Mouse (Mus musculus): ENCODE results near the gene Slc3a1.

The Slc3a1 gene

DNA sequence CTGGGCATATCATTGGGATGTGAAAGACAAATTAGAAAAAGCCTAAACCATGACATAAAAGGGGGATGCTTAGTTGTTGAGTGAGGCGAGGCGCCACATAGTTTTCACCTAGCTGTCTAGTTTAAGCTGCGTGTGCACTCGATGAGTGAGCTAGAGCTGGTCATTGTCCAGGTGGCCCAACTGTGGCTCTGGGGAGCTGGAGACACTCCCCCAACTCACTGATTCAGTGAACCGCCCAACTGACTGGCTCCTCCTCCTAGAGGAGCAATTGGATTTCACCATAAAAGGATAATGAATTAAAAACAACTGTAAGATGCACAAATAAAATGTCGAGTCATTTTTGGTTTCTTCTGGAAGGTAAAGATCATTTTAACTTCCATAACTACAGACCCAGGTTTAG, 60.8 kb downstream of the Slc3a1 start:
- DNase-seq (ENCODE audit: low spot score in 2 of 2): no peak

DNA sequence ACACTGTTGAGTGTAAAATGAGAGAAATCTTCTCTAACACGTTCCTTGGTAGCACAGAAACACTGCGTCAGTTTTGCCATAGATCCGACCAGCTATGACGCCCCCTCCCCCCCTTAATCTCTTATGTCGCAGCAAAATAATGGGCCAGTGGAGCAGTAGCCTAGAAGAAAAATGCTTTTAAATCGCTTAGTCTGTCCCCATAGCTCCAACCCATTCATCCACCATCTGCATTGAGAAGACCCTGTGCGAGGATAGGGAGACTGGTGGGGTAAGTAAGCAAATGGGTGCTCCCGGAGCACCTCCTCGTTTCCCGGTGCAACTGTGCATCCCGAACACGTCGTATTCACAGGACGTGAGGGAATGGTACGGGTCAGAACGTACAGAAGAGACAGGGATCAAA, 61.4 kb downstream of the Slc3a1 start:
- DNase-seq (ENCODE audit: low spot score in 2 of 2): no peak

DNA sequence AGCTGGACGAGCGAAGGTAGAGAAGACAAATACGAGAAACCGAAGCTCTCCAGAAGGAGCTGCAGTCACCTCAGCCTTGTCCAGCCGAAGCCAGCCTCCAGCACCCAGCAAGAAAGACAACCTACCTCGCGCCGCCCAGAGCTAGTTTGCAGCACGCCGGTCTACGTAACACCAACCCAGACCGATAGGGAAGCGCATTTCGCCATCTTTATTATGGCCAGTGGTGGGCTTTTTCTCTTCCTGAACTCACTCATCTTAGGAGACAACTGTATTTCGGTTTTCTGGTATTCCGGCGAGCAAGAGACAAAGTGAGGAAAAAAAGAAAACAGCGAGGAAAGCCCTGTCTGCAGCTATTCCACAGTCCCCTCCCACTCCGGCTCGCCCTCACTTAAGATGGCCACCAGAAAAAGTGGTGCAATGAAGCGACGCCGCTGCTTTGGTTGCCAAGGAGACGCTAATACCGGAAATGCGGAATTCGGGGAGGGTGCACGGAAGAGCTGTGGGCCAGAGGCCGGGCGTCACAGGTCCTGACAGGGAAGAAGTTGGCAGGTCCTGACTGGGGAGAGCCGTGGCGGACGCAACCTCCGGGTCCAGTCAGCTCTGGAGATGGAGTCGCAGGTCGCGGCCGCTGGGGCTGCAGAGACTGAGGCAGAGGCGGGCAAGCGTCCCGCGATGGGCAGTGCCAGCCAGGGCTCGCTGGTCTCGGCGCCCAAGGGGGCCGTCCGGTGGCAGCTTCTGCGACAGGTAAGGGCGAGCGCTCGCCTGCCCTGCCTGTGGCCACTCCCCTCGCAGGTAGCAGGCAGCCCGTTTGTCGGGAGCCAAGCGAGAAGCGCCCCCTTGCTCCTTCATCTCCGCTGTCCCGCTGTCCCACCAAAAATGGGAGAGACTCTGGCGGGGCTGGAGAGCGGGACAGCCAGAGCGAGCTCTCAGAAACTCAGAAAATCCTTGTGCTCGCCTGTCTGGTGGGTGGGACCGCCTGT, 62.2 kb downstream of the Slc3a1 start, which contains the start of the genes Prepl and Camkmt:
TSS of gene Prepl (minus strand) at position 122 of the 980 bp plus-strand sequence.
TSS of gene Camkmt (plus strand) at position 433 of the 980 bp plus-strand sequence.
- peak; percentile 91 to 95 for DNase-seq (ENCODE audit: low spot score in 2 of 2)

DNA sequence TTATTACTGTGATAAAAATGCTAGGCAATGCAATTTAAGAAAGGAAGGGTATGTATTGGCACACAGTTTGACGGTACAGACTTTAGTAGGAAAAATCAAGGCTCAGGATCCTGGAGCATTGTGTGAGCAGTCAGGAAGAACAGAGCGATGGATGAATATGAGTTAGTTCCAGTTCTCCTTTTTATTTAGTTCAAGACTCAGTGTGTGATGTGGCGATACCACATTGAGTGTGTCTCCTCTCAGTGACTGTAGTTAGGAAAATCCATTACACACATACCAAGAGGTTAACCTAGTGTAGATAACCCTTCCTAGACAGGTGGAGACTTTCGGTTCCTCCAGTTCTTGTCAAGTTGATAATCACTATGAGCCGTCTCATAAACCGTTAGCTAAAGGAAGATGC, 63.6 kb downstream of the Slc3a1 start:
- no peak for DNase-seq (ENCODE audit: low spot score in 2 of 2)

DNA sequence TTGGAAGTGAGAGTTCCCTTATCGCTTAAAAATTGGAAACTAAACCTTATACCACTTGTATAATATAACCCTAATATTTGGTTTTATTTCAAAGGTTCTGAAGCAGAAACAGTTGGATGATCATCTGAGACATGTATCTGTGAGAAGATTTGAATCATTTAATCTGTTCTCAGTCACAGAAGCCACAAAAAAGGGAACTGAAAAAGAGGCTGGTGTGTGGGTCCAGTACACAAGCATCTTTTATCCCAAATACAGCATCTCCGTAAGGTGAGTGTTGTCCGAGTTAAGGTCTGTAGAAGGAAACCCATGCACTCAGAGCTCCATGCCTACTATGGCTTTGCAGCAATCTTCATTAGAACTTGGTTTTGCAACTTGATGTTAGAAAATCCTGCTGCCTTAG, 68.2 kb downstream of the Slc3a1 start:
- no peak for DNase-seq (ENCODE audit: low spot score in 2 of 2)

DNA sequence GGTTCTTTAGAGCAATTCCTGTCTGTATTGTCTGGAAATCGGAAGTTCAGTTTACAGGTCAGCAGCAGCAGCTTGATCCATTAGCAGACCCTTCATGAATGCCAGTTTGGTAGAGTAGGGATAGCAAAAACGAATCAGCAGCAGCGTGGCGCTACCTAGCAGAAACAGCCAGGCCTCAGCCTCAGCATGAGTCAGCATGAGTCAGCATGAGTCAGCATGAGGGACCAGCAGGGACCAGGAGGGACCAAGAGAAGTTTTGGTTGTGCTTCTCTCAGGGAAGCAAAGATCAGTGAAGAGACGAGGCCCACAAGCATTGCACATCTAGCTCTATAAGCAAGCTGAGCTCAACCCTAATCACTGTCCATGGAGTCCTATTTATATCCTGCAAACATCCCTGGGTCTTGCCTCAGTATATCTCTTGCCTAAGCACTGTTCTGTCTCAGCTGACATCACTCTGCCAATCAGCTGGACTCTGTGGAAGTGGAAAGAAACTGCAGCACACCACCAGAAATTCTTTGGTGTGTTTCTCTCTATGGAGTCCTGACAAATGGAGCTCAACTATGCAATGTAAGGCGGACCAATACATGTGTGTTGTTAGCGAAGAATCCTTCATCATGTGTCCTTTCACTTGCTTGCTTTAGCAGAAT, 70.6 kb downstream of the Slc3a1 start:
- no peak for DNase-seq (ENCODE audit: low spot score in 2 of 2)

DNA sequence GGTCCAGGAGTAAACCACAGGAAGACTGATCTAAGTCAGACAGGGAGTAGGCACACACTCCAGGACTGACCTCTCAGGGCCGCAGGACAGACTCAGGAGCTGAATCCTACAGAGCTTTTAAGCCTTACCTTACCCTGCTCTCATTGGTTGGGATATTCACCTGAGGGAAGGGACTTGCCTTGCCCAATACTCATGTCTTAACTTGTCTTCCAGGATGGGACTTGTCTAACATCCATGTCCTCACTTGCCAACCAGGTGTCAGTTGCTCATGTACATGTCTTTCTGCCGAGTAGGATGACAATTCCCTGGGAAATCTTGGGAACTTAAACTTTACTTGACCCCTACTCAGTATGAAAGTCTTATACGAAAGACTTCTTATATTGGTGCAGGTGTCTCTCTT, 72.1 kb downstream of the Slc3a1 start:
- no peak for DNase-seq (ENCODE audit: low spot score in 2 of 2)

DNA sequence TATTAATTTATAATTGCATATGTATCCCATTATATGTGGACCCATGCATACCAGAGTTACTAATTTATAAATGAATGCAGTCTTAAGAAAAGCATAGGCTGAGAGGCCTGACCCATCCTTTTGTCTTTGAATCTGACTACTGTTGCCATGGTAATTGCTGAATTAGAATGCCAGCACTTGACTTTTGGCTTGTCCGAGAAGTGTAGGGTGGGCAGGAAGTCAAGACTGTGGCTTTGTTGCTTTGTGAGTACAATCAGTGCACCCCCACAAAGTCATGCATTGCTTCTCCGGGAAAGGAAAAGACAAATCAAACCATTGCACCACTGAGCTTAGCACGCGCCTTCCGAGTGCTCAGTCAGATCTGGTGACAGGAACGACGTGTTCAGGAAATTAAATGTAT, 73.6 kb downstream of the Slc3a1 start:
- DNase-seq (ENCODE audit: low spot score in 2 of 2): no peak

DNA sequence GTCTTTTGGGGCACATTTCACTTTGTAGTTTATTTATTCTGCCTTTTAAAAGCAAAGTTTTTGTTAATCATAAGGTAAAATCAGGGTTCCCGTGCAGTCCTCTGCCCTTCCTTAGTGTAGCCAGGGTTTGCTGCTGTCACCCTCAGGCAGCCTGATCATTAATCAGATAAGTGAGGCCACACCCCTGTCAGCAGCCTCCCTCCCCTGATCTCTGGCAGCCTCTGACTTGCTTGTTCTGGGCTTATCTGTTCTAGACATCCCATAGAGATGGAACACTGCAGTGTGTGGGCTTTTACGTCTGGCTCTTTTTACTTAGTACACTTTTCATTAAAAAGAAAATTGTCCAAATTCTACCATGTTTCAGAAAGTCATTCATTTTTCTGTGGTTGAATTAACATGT, 75.1 kb downstream of the Slc3a1 start:
- DNase-seq (ENCODE audit: low spot score in 2 of 2): no peak

DNA sequence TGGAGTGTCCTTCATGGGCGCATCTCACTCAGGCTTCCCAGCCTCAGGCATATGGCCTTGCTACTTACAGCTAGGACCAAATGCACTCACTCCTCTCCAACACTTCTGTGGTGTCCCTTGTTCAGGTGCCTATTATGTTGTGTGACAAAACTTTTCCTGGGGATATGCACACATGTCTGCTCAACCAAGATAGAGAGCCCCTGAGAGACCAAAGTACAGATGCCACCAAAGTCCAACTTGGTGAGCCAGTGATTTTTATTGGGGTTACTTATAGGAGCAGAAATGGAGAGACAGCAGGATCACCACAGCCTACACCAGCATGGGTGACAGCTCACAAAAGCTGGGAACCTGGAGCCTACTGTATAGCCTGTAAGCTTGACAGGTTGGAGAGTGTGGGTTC, 82.5 kb downstream of the Slc3a1 start:
- no peak for DNase-seq (ENCODE audit: low spot score in 2 of 2)

DNA sequence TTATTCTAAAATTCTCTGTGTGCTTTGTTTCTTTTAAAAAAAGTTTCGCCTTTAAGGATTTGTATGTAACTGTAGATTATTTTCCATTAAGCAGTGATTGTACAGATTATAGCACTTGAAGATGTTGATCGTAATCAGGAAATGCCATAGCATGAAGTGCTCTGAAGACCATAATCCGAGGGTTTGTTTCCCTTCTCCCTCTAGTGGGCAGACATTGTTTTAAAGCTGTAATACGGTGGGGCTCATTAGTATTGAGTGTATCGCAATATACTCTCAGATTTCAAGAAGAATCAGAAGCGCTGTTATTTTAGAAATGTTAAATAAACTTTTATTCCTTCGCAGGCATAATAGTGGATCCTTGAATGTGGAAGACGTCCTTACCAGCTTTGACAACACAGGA, 85.3 kb downstream of the Slc3a1 start:
- DNase-seq (ENCODE audit: low spot score in 2 of 2): no peak

Measured in right cerebral cortex, postnatal 36 days (tissue).